Mouse (Mus musculus): ENCODE measurements around the gene Snd1.

- no peak for TF ChIP-seq ZC3H11A (IDR thresholded peaks at IDR 0.05; ENCODE audit: borderline replicate concordance, low read depth, low read length)
- TF ChIP-seq ZNF384 (IDR thresholded peaks at IDR 0.05; ENCODE audit: low read depth, low read length), result no peak
Observed at GRCm38 (mm10) chr6:28502576-28502975, 27.6 kb downstream of the Snd1 start.
